Mouse (Mus musculus) embryonic facial prominence, embryonic 14.5 days (tissue): ENCODE measurements at regions not wholly inside any gene's neighbourhood (a gene's known extent, or its start where the extent isn't known, plus 50 kb on each side); places are given as distances from the start of the nearest gene placed in this dataset.
A peak's percentile ranks its signal among the peaks of the same experiment; 100 is the strongest.

Source experiments
- ATAC-seq: fragments of 200-750 bp; cut with Nextera tagmentation; 2 replicates; pipeline ENCODE4 v1.8.0; 2017; ENCODE audit warnings: low read depth, moderate number of reproducible peaks, moderate TSS enrichment
- DNase-seq: peaks from one replicate; pipeline ENCODE4 v3.0.0-alpha.2; 2015; ENCODE audit warnings: low spot score
- H3K27ac ChIP-seq: fragments of 300-500 bp; sonication (generic); replicated peaks from 2 replicates; pipeline ENCODE4 v1.5.1; 2014; ENCODE audit warnings: low read depth, mild to moderate bottlenecking, low read length, moderate library complexity
- H3K27me3 ChIP-seq: fragments of 300-500 bp; sonication (generic); replicated peaks from 2 replicates; pipeline ENCODE4 v1.6.1; 2014; ENCODE audit warnings: low read length; ENCODE audit not compliant: control insufficient read depth, insufficient read depth
- H3K36me3 ChIP-seq: fragments of 300-500 bp; sonication (generic); 2 replicates; pipeline ENCODE4 v1.6.1; 2014; ENCODE audit warnings: low read length, mixed read lengths; ENCODE audit not compliant: control insufficient read depth, insufficient read depth
- H3K4me1 ChIP-seq: fragments of 300-500 bp; sonication (generic); 2 replicates; pipeline ENCODE4 v1.6.1; 2014; ENCODE audit warnings: antibody characterized with exemption, low read length; ENCODE audit not compliant: control insufficient read depth, insufficient read depth
- H3K4me2 ChIP-seq: fragments of 300-500 bp; sonication (generic); 2 replicates; pipeline ENCODE4 v1.6.1; 2014; ENCODE audit warnings: low read depth, mild to moderate bottlenecking, low read length, moderate library complexity, mixed read lengths
- H3K4me3 ChIP-seq: fragments of 300-500 bp; sonication (generic); 2 replicates; pipeline ENCODE4 v1.5.1; 2014; ENCODE audit warnings: low read depth, mild to moderate bottlenecking, low read length
- H3K9ac ChIP-seq: fragments of 300-500 bp; sonication (generic); 2 replicates; pipeline ENCODE4 v1.6.1; 2014; ENCODE audit warnings: low read depth, mild to moderate bottlenecking, low read length, moderate library complexity, mixed read lengths
- H3K9me3 ChIP-seq: fragments of 300-500 bp; sonication (generic); 2 replicates; pipeline ENCODE4 v1.6.1; 2016; ENCODE audit warnings: low read length; ENCODE audit not compliant: control insufficient read depth
- WGBS: fragments of 180-500 bp; shearing (Covaris S2); extraction: QIAGEN DNeasy Blood & Tissue Kit; methylation state at CpG from one replicate; pipeline ENCODE4 v1.1.7; 2014; 5-methylcytosine and 5-hydroxymethylcytosine counted together

DNA sequence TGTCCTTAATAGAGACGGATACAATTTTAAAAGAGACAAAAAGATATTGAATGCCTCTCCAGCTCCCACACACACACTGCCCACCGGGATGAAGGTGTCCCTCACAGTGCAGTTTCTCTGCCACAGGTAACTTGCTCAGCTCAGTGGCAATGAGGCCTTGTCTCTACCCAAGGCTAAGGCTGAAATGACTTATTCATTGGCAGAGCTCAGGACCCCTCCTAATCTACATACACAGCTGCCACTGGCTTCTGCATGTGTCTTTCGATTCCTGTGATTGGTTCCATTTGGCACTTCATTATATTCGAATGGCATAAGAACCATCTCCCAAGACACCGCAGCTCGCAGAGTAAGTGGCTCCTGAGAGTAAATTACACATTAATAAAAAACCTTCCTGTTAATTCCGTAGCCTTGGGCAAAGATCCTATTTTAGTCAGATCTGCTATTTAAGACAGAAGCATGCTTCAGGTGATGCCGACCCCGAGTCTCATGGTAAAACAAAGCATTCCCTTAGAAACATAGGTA is 122.2 kb downstream of the Rap2a start:
- Histone ChIP-seq H3K4me1 (no peaks in the 10 kb centered on the region), H3K9me3 (no peaks in the 10 kb centered on the region), H3K36me3 (no peaks in the 10 kb centered on the region), H3K4me2 (no peak overlapping the region), H3K27me3 (no peaks in the 10 kb centered on the region), H3K27ac (no peak overlapping the region), H3K9ac (no peak overlapping the region), H3K4me3 (no peak overlapping the region)
- DNase-seq (no peak), ATAC-seq (no peak)
- 75% methylated on average over 9 of the region's 9 CpGs for WGBS

DNA sequence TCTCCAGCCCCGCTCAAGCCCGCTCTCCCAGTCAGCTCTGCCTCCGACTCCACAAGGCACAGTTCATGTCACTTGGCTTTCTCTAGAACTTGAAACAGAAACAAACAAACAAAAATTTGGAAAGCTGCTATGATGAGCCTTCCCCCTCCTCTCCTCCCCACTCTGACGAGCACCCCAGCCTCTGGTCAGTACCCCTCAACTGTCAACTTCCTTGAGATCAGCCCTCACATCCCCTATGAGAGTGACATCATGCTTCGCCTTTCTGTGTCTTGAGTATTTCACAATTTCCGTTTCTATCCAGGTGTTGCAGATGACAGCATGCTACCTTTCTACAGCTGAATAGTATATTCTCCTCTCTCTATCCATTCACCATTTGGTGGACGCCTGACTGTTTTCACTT is 123.3 kb downstream of the Rap2a start:
- Histone ChIP-seq H3K9me3 (no peaks in the 10 kb centered on the region), H3K4me2 (no peak overlapping the region), H3K4me3 (no peak overlapping the region), H3K36me3 (no peaks in the 10 kb centered on the region), H3K27ac (no peak overlapping the region), H3K9ac (no peak overlapping the region), H3K27me3 (no peaks in the 10 kb centered on the region), H3K4me1 (no peaks in the 10 kb centered on the region)
- no peak for ATAC-seq
- DNase-seq: no peak
- 86% methylated on average over 7 of the region's 7 CpGs for WGBS

DNA sequence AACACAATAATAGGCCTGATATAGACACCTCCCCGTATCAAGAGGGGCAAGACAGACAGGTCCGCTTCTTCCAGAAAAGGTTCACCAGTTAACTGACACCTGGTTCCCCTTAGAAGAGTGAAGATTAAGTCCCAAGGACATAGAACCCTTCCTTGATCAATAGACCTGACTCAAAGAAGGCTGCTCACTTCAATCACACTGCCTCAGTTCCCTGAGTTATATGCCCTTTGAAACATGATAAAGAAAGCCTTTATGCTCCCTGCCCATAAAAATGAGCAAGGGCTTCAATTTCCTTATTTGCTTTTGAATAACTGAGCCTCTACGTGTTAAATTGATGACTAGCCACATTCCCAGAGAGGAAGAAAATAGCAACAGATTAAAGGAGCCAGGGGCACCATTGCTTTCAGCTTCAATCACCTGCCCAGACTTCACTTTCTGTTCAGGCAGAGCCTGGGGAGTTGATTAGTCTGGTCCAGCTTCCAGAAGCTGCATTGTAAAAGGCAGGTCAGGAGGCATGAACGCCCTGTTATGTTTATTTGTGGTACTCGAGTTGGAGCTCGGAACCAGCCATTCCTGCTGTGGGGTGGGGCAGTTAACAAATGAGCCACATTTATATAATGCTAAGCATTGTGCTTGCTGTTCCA is 125.7 kb downstream of the Rap2a start:
- no peaks in the 10 kb centered on the region for H3K9me3 ChIP-seq
- no peak overlapping the region for H3K4me2 ChIP-seq
- 64% methylated on average over 6 of the region's 6 CpGs for WGBS
- H3K9ac ChIP-seq: no peak overlapping the region
- H3K27me3 ChIP-seq: no peaks in the 10 kb centered on the region
- H3K4me1 ChIP-seq: no peaks in the 10 kb centered on the region
- no peak overlapping the region for H3K4me3 ChIP-seq
- ATAC-seq (no peak), DNase-seq (no peak)
- H3K27ac ChIP-seq: no peak overlapping the region
- no peaks in the 10 kb centered on the region for H3K36me3 ChIP-seq

DNA sequence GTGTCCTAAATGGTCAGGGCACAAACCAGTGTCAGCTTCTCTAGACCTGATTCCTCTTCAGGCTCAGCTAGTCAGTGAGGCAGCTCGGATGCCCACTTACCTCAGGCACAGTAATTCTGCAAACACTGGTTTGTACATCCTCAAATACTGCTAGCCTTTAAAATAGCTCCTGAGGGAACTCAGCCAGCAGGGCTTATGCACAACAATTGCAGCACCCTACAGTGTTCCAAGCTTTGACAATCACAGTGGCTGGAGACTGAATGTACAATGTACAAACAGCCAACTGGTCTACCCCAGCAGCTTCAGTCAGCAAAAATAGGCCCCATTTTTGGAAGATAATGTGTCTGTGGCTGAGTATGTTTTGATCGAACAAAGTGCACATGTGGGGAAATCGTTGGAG is 129.6 kb downstream of the Rap2a start:
- H3K9me3 ChIP-seq: no peaks in the 10 kb centered on the region
- no peak for ATAC-seq
- no peak overlapping the region for H3K4me2 ChIP-seq
- H3K27ac ChIP-seq: no peak overlapping the region
- no peaks in the 10 kb centered on the region for H3K36me3 ChIP-seq
- DNase-seq: no peak
- no peaks in the 10 kb centered on the region for H3K4me1 ChIP-seq
- no peak overlapping the region for H3K9ac ChIP-seq
- H3K27me3 ChIP-seq: no peaks in the 10 kb centered on the region
- no peak overlapping the region for H3K4me3 ChIP-seq
- WGBS: 76% methylated on average over 3 of the region's 3 CpGs

DNA sequence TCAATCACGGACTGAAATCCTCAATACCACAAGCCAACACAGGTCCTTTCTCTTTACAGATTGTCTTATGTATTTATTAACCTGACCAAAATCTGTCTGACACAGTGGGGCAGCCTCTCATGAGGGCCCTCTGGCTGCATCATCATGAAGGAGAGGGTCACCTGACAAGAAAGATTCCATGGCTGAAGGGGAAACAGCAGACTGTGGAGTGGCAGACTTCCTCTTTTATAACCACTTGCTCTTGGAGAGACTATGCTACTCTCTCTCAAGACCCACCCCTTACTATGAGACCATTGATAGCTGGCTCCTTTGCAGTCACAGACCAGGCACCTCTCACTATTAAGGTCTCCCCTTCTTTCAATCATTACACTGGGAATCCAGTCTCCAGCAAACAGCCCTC is 133.1 kb downstream of the Rap2a start:
- Histone ChIP-seq H3K4me1 (no peaks in the 10 kb centered on the region), H3K4me2 (no peak overlapping the region), H3K27me3 (no peaks in the 10 kb centered on the region), H3K36me3 (no peaks in the 10 kb centered on the region), H3K4me3 (no peak overlapping the region), H3K27ac (no peak overlapping the region), H3K9ac (no peak overlapping the region), H3K9me3 (no peaks in the 10 kb centered on the region)
- 92% methylated on average over 1 of the region's 1 CpGs for WGBS
- no peak for ATAC-seq
- no peak for DNase-seq

DNA sequence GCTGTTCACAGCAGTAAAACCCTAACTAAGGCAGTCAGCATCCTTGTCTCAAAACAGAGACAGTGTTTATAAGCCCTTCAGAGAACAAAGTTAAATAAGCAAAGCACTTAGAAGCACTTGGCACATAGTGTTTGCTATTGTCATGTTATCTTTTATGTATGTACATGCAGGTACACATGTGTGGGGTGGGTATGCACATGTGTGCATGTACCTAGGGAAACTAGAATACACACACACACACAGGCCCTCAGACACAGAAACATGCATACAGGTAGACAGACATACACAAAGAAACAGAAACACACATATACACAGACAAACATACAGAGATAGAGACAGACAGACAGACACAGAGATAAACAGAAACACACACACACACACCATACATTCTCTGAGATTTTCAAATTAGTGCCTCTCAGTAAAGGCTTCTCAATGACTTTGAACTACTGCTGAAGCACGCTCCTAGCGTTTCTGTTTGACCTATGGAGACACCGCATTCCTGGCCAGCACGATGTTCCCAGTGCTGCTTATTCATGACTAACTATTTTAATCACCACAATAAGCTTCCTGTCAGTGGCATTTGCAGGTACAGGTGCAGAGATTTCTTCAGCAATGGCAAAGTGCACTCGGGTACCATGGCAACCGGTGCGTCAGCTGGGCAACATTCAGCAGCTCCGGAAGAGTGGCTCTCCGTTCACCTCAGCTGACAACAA is 148.1 kb downstream of the Rap2a start:
- DNase-seq (peak; percentile 39), ATAC-seq (no peak)
- Histone ChIP-seq H3K4me3 (no peak overlapping the region), H3K4me1 (no peaks in the 10 kb centered on the region), H3K4me2 (no peak overlapping the region), H3K9ac (no peak overlapping the region), H3K9me3 (no peaks in the 10 kb centered on the region), H3K36me3 (no peaks in the 10 kb centered on the region), H3K27me3 (no peaks in the 10 kb centered on the region), H3K27ac (no peak overlapping the region)
- WGBS: 56% methylated on average over 9 of the region's 9 CpGs

DNA sequence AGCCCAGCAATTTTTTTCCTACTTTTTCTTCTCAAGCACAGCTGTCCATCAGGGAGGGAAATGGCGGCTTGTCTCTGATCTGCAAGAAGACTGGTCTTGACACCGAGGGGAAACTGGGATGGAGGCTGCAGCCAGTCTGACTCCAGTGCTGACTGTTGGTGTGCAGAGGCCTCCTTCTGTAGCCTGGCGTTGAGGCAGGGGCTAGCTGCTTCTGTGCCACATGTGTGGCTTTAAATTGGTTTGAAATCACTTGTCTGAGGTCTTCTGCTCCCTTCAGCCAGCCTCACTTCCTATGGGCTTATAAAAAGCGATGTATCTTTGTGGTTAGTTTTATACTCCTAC is 148.7 kb downstream of the Rap2a start:
- Histone ChIP-seq H3K4me3 (no peak overlapping the region), H3K4me2 (no peak overlapping the region), H3K9ac (no peak overlapping the region), H3K36me3 (no peaks in the 10 kb centered on the region), H3K4me1 (no peaks in the 10 kb centered on the region), H3K27me3 (no peaks in the 10 kb centered on the region), H3K27ac (no peak overlapping the region), H3K9me3 (no peaks in the 10 kb centered on the region)
- no peak for ATAC-seq
- 65% methylated on average over 4 of the region's 4 CpGs for WGBS
- no peak for DNase-seq

DNA sequence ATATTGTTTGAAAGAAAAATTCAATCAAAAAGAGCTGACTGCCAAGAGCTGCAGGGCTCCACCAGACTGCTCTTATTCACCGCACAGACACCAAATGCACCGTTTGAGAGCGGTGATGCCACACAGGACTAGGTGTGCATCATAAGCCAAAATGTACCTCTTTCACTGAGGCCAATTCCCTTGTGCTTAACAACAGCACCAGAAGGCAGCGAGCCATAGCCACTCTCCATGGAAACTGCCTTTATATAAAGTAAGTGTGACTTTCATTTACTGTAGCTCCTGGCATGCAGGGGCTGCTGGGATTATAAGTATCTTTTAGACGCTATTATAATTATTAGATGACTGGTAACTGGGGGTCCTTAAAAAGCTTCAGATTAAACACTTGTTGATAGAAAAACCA is 154.5 kb downstream of the Rap2a start:
- H3K4me1 ChIP-seq: no peaks in the 10 kb centered on the region
- no peaks in the 10 kb centered on the region for H3K9me3 ChIP-seq
- H3K27me3 ChIP-seq: no peaks in the 10 kb centered on the region
- no peak overlapping the region for H3K9ac ChIP-seq
- no peak for DNase-seq
- no peaks in the 10 kb centered on the region for H3K36me3 ChIP-seq
- no peak overlapping the region for H3K4me2 ChIP-seq
- H3K4me3 ChIP-seq: no peak overlapping the region
- WGBS: 80% methylated on average over 5 of the region's 5 CpGs
- ATAC-seq: no peak
- no peak overlapping the region for H3K27ac ChIP-seq
